Mouse (Mus musculus): ENCODE measurements at regions not wholly inside any gene's neighbourhood (a gene's known extent, or its start where the extent isn't known, plus 50 kb on each side); places are given as distances from the start of the nearest gene placed in this dataset.

DNA sequence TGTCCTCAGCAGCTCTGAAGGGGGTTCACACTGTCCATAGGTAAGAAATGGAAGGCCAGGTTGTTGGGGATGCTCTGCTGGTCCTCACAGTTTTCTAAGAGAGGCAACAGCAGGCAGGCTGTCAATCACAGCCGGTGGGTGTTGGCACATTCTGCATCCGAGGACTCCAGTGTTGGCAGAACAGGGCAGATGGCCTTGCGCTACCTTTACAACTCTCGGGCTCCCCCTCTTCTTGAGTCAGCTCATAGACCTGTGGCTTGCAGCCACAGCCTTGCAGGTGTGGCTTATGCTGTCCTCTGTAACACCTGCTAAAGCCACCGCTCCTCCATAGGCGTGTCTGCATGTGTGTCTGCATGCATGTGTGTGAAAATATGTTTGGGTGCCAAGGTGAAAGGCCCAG lies 75.2 kb upstream of the Sulf2 start:
- TF ChIP-seq CTCF (IDR thresholded peaks at IDR 0.05; ENCODE audit: insufficient read depth, low read length) (no peak), POLR2A (IDR thresholded peaks at IDR 0.05; ENCODE audit: borderline replicate concordance, extremely low read depth, low read depth, low read length) (no peak)
